Mouse (Mus musculus): ENCODE results near the gene Arrb1. TPM values are rescaled to one million over a fixed set of nuclear protein-coding genes. Genes with fewer than 3 reads are reported as not detected.

The Arrb1 gene
- polyA plus RNA-seq, 1 experiment: 14.9 TPM

DNA sequence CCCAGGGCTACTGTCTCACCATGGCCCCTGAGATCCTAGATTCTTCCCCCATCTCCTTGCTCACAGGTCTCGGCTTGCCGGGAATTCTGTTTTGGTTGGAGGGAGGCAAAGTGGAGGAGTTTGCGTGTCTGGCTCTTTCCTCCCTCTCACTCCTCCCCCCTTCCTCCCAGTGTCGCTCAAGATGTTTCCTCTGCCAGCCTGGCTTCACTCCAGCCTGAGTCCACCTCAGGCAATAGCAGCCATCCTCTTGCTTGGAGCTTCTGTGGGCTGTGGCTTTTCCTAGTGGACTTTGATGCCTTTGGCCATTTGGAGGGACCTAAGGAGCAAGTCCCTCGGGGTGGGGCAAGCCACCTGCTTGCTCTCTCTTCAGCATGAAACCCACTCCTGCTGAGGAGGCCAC lies 27.2 kb downstream of the Arrb1 start:
- TF ChIP-seq CTCF (IDR thresholded peaks at IDR 0.05; ENCODE audit: control insufficient read depth, insufficient read depth, insufficient replicate concordance, low read depth, low read length): no peak
- TF ChIP-seq POLR2A (IDR thresholded peaks at IDR 0.05; ENCODE audit: control insufficient read depth, low read depth, low read length): no peak
- Histone ChIP-seq H3K36me3 (ENCODE audit: control insufficient read depth, insufficient read depth, low read length) (no peaks in the 10 kb centered on the region), H3K27me3 (ENCODE audit: control insufficient read depth, insufficient read depth, low read length) (no peaks in the 10 kb centered on the region), H3K27ac (ENCODE audit: control insufficient read depth, insufficient read depth, low read depth, low read length) (no peak overlapping the region), H3K4me1 (ENCODE audit: control insufficient read depth, insufficient read depth, low read length) (no peaks in the 10 kb centered on the region; the same call in 1 of the 2 replicates), H3K4me3 (ENCODE audit: control insufficient read depth, low read depth, low read length) (no peak overlapping the region)

DNA sequence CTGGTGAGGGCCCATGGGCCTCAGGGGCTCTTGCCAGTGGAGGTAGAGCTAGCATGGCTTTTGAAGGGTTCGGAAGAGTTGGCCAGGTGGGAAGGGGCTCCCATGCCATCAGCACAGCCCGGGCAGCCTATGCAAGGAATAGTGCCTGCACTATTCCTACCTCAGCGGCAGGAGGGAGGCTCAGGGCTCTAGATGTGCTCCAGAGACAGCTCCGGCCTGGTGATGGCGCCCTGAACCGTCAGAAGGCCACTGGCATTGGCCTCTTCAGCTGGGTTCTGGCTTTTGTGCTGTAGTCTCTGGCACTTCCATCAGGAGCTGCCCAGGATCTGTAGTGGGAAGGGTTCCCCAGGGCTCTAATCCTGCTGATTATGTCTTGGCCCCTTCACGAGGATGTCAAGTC lies 28.0 kb downstream of the Arrb1 start:
- Histone ChIP-seq H3K36me3 (ENCODE audit: control insufficient read depth, insufficient read depth, low read length) (no peaks in the 10 kb centered on the region), H3K27me3 (ENCODE audit: control insufficient read depth, insufficient read depth, low read length) (no peaks in the 10 kb centered on the region), H3K27ac (ENCODE audit: control insufficient read depth, insufficient read depth, low read depth, low read length) (no peak overlapping the region), H3K4me3 (ENCODE audit: control insufficient read depth, low read depth, low read length) (no peak overlapping the region), H3K4me1 (ENCODE audit: control insufficient read depth, insufficient read depth, low read length) (no peaks in the 10 kb centered on the region; the same call in 1 of the 2 replicates)
- no peak for TF ChIP-seq CTCF (IDR thresholded peaks at IDR 0.05; ENCODE audit: control insufficient read depth, insufficient read depth, insufficient replicate concordance, low read depth, low read length)
- no peak for TF ChIP-seq POLR2A (IDR thresholded peaks at IDR 0.05; ENCODE audit: control insufficient read depth, low read depth, low read length)

GRCm38 (mm10) chr7:99565325-99565881 lies 30.1 kb downstream of the Arrb1 start:
- Histone ChIP-seq H3K4me3 (ENCODE audit: control insufficient read depth, low read depth, low read length) (no peak overlapping the region), H3K27me3 (ENCODE audit: control insufficient read depth, insufficient read depth, low read length) (no peaks in the 10 kb centered on the region), H3K27ac (ENCODE audit: control insufficient read depth, insufficient read depth, low read depth, low read length) (no peak overlapping the region), H3K36me3 (ENCODE audit: control insufficient read depth, insufficient read depth, low read length) (no peaks in the 10 kb centered on the region), H3K4me1 (ENCODE audit: control insufficient read depth, insufficient read depth, low read length) (no peaks in the 10 kb centered on the region; the same call in 1 of the 2 replicates)
- no peak for TF ChIP-seq CTCF (IDR thresholded peaks at IDR 0.05; ENCODE audit: control insufficient read depth, insufficient read depth, insufficient replicate concordance, low read depth, low read length)
- no peak for TF ChIP-seq POLR2A (IDR thresholded peaks at IDR 0.05; ENCODE audit: control insufficient read depth, low read depth, low read length)

GRCm38 (mm10) chr7:99570680-99571079 lies 35.4 kb downstream of the Arrb1 start:
- H3K27ac ChIP-seq (ENCODE audit: control insufficient read depth, insufficient read depth, low read depth, low read length): no peak overlapping the region
- H3K4me3 ChIP-seq (ENCODE audit: control insufficient read depth, low read depth, low read length): no peak overlapping the region

DNA sequence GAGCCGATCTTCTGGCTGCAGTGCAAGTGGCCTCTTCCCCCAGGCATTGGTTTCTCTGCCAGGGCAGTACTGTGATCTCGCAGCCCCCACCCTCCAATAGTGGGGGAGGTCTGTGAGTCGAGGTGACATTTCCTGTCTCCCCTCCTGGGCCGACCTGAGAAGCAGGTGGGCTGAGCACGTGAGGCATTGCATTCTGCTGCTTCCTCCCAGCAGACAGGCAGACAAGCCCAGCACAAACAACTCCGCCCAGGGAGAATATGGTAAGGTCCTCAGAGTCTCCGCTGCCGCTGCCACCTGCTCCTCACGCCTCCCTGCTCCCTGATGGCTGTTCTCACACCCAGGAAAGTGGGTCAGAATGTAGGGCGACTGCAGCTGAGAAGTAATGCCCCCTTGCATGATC lies 37.7 kb downstream of the Arrb1 start:
- TF ChIP-seq CTCF (IDR thresholded peaks at IDR 0.05; ENCODE audit: control insufficient read depth, insufficient read depth, insufficient replicate concordance, low read depth, low read length) (no peak), POLR2A (IDR thresholded peaks at IDR 0.05; ENCODE audit: control insufficient read depth, low read depth, low read length) (no peak)
- H3K27ac ChIP-seq (ENCODE audit: control insufficient read depth, insufficient read depth, low read depth, low read length): no peak overlapping the region

More at GRCm38 (mm10) chr7:99570680-99571079, 35.4 kb downstream of the Arrb1 start:
- no peaks in the 10 kb centered on the region for H3K27me3 ChIP-seq (ENCODE audit: control insufficient read depth, insufficient read depth, low read length)
- no peak for TF ChIP-seq POLR2A (IDR thresholded peaks at IDR 0.05; ENCODE audit: control insufficient read depth, low read depth, low read length)
- no peak for TF ChIP-seq CTCF (IDR thresholded peaks at IDR 0.05; ENCODE audit: control insufficient read depth, insufficient read depth, insufficient replicate concordance, low read depth, low read length)
- H3K4me1 ChIP-seq (ENCODE audit: control insufficient read depth, insufficient read depth, low read length): peaks cover 3% of the 10 kb centered on the region
- H3K36me3 ChIP-seq (ENCODE audit: control insufficient read depth, insufficient read depth, low read length): no peaks in the 10 kb centered on the region

GRCm38 (mm10) chr7:99573351-99573750 lies 38.1 kb downstream of the Arrb1 start:
- TF ChIP-seq POLR2A (IDR thresholded peaks at IDR 0.05; ENCODE audit: control insufficient read depth, low read depth, low read length) (no peak), CTCF (IDR thresholded peaks at IDR 0.05; ENCODE audit: control insufficient read depth, insufficient read depth, insufficient replicate concordance, low read depth, low read length) (no peak)
- no peaks in the 10 kb centered on the region for H3K36me3 ChIP-seq (ENCODE audit: control insufficient read depth, insufficient read depth, low read length)
- H3K4me3 ChIP-seq (ENCODE audit: control insufficient read depth, low read depth, low read length): no peak overlapping the region
- peaks cover 3% of the 10 kb centered on the region for H3K4me1 ChIP-seq (ENCODE audit: control insufficient read depth, insufficient read depth, low read length)
- H3K27ac ChIP-seq (ENCODE audit: control insufficient read depth, insufficient read depth, low read depth, low read length): no peak overlapping the region
- H3K27me3 ChIP-seq (ENCODE audit: control insufficient read depth, insufficient read depth, low read length): no peaks in the 10 kb centered on the region

More for the DNA sequence above, 37.7 kb downstream of the Arrb1 start:
- Histone ChIP-seq H3K36me3 (ENCODE audit: control insufficient read depth, insufficient read depth, low read length) (no peaks in the 10 kb centered on the region), H3K27me3 (ENCODE audit: control insufficient read depth, insufficient read depth, low read length) (no peaks in the 10 kb centered on the region), H3K4me1 (ENCODE audit: control insufficient read depth, insufficient read depth, low read length) (peaks cover 3% of the 10 kb centered on the region), H3K4me3 (ENCODE audit: control insufficient read depth, low read depth, low read length) (no peak overlapping the region)

GRCm38 (mm10) chr7:99578246-99578645 lies 43.0 kb downstream of the Arrb1 start:
- Histone ChIP-seq H3K4me3 (ENCODE audit: control insufficient read depth, low read depth, low read length) (no peak overlapping the region), H3K27me3 (ENCODE audit: control insufficient read depth, insufficient read depth, low read length) (no peaks in the 10 kb centered on the region), H3K36me3 (ENCODE audit: control insufficient read depth, insufficient read depth, low read length) (no peaks in the 10 kb centered on the region), H3K27ac (ENCODE audit: control insufficient read depth, insufficient read depth, low read depth, low read length) (no peak overlapping the region), H3K4me1 (ENCODE audit: control insufficient read depth, insufficient read depth, low read length) (peaks cover 3% of the 10 kb centered on the region)
- TF ChIP-seq CTCF (IDR thresholded peaks at IDR 0.05; ENCODE audit: control insufficient read depth, insufficient read depth, insufficient replicate concordance, low read depth, low read length) (no peak), POLR2A (IDR thresholded peaks at IDR 0.05; ENCODE audit: control insufficient read depth, low read depth, low read length) (no peak)

Measured in testis, adult 2 months (tissue).